Mouse (Mus musculus): ENCODE data around the gene Cnot3. TPM values are rescaled to one million over a fixed set of nuclear protein-coding genes. Genes with fewer than 3 reads are reported as not detected.
"Not testable (repeated sequence)": the region's sequence is repeated elsewhere in the genome, so short reads cannot be mapped to it uniquely, and the experiment has no call there.

Cnot3 gene
- polyA plus RNA-seq, 1 experiment from 2014 or later: 50.9 TPM

DNA sequence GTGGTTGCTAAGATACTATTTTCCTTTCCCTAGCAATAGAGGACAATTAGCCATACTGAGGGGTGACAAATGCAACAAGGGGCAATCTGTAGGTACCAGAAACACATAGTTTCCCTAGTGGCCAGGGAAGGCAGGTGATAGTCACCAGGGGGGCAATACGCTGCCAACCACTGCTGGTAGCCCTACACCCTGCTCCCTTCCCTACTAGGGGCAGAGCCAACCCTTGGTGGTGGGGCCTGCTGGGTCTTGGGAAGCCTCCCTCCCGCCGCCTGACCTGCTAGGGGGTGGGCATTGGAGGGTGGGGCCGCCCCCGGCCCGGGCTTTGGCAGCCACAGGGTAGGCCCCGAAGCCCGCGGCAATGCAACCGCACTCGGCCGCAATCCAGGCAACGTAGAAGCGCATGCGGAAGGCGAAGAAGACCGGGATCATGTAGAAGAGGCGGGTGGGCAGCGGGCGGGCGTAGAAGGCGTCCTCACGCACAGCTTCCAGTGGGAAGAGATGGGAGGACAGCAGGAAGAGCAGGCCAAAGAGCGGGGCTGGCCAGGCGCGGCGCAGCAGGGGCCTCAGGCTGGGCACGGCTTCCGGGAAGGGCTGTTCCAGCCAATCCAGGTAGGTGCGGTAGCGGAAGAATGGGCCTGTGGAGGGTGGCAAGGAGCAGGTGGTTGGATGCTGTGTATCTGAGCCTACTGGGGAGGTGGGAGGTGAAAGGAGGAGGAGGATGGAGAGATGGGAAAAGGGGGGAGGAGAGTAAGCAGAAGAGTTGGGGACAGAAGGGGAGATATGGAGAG is 40.5 kb downstream of the Cnot3 start:
- no peak for ATAC-seq (ENCODE audit: low FRiP score)
- H3K4me2 ChIP-seq (replicated peaks; ENCODE audit: low read depth, low read length): no peak overlapping the region; the same call in 1 of the 2 replicates
- no peaks in the 10 kb centered on the region for H3K9me3 ChIP-seq (ENCODE audit: control insufficient read depth, low read length)
- no peak overlapping the region for H3K9ac ChIP-seq (ENCODE audit: low read depth, low read length)
- H3K27ac ChIP-seq (ENCODE audit: low read depth, low read length): no peak overlapping the region
- DNase-seq (ENCODE audit: low spot score): no peak
- WGBS: 80% methylated on average over 31 of the region's 31 CpGs
- H3K36me3 ChIP-seq (ENCODE audit: control insufficient read depth, insufficient read depth, low read length): 0 out of 2 replicates have a peak, but pooled peaks cover 3% of the 10 kb centered on the region
- H3K4me1 ChIP-seq (replicated peaks; ENCODE audit: control insufficient read depth, insufficient read depth, low read length): no peaks in the 10 kb centered on the region
- H3K27me3 ChIP-seq (ENCODE audit: control insufficient read depth, insufficient read depth, low read length): no peaks in the 10 kb centered on the region
- no peak overlapping the region for H3K4me3 ChIP-seq (ENCODE audit: low read depth, low read length)

DNA sequence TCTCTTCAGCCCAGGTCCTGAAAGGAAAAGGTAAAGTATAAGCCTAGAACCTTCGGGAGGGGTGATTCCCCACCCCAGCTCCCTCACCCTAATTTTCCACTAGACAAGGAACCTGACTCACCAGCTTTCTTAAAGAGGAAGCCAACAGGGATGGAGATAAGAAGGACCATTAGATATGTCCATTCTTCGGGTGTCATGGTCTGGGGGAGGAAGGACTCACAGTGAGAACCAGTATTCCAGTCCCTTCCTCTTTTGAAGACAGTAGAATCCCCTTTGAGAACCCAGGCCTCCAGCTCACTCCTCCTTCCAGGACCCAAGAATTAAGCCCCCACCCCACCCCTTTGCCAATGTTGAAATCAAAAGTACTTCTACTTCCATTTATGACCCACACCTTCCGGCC is 46.9 kb downstream of the Cnot3 start:
- H3K4me3 ChIP-seq (ENCODE audit: low read depth, low read length): peak overlapping the region; percentile 68
- WGBS: 39% methylated on average over 3 of the region's 3 CpGs
- DNase-seq (ENCODE audit: low spot score): no peak
- ATAC-seq (ENCODE audit: low FRiP score): no peak
- no peaks in the 10 kb centered on the region for H3K9me3 ChIP-seq (ENCODE audit: control insufficient read depth, low read length)
- H3K4me1 ChIP-seq (replicated peaks; ENCODE audit: control insufficient read depth, insufficient read depth, low read length): peaks cover 4% of the 10 kb centered on the region; the same call in 1 of the 2 replicates
- H3K27me3 ChIP-seq (ENCODE audit: control insufficient read depth, insufficient read depth, low read length): no peaks in the 10 kb centered on the region
- no peak overlapping the region for H3K27ac ChIP-seq (ENCODE audit: low read depth, low read length)
- H3K4me2 ChIP-seq (replicated peaks; ENCODE audit: low read depth, low read length): peak overlapping the region; percentile 83
- H3K36me3 ChIP-seq (ENCODE audit: control insufficient read depth, insufficient read depth, low read length): no peaks in the 10 kb centered on the region
- H3K9ac ChIP-seq (ENCODE audit: low read depth, low read length): peak overlapping the region; percentile 80

DNA sequence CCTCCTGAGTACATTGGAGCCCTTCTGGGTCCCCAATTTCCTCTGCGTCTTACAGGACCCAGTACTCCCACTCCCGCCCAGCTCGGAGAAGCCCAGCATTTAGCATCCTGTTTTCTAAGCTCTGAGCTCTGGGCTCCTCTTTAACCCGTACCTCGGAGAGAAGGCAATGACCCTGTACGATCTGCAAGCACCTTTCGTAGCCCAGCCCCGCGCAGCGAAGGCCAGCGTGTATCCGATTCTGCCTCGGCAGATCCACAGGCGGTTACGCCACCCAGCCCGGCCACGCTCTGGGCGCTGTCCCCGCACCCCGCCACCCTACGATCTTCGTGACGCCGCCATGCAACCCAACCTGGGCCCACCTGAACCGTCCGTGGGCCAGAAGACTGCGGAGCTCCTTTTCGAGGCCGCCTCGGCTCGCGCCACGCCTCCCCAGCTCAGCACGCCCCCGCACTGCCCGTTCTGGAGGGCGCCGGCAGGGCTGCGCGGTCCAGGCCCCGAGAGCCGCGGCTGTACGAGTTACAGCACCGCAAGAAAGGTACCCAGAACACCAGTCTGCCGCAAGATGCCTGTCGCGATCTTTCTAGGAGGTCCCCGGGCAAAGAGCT is 47.4 kb downstream of the Cnot3 start, which contains the start of gene Tsen34:
Gene Tsen34 (plus strand): TSS at position 482 of the 605 bp plus-strand sequence.
- H3K4me1 ChIP-seq (replicated peaks; ENCODE audit: control insufficient read depth, insufficient read depth, low read length): peaks cover 4% of the 10 kb centered on the region; the same call in 1 of the 2 replicates
- H3K4me3 ChIP-seq (ENCODE audit: low read depth, low read length): peak within 1 kb of the TSS; percentile 68
- under 1% methylated on average over 49 of the region's 49 CpGs for WGBS
- no peaks in the 10 kb centered on the region for H3K27me3 ChIP-seq (ENCODE audit: control insufficient read depth, insufficient read depth, low read length)
- peak within 1 kb of the TSS; percentile 84 for H3K27ac ChIP-seq (ENCODE audit: low read depth, low read length)
- H3K9me3 ChIP-seq (ENCODE audit: control insufficient read depth, low read length): no peaks in the 10 kb centered on the region
- ATAC-seq (ENCODE audit: low FRiP score) (no peak), DNase-seq (ENCODE audit: low spot score) (peak; percentile 56)
- no peaks in the 10 kb centered on the region for H3K36me3 ChIP-seq (ENCODE audit: control insufficient read depth, insufficient read depth, low read length)
- peak within 1 kb of the TSS; percentile 83 for H3K4me2 ChIP-seq (replicated peaks; ENCODE audit: low read depth, low read length)
- H3K9ac ChIP-seq (ENCODE audit: low read depth, low read length): peak within 1 kb of the TSS; percentile 80

DNA sequence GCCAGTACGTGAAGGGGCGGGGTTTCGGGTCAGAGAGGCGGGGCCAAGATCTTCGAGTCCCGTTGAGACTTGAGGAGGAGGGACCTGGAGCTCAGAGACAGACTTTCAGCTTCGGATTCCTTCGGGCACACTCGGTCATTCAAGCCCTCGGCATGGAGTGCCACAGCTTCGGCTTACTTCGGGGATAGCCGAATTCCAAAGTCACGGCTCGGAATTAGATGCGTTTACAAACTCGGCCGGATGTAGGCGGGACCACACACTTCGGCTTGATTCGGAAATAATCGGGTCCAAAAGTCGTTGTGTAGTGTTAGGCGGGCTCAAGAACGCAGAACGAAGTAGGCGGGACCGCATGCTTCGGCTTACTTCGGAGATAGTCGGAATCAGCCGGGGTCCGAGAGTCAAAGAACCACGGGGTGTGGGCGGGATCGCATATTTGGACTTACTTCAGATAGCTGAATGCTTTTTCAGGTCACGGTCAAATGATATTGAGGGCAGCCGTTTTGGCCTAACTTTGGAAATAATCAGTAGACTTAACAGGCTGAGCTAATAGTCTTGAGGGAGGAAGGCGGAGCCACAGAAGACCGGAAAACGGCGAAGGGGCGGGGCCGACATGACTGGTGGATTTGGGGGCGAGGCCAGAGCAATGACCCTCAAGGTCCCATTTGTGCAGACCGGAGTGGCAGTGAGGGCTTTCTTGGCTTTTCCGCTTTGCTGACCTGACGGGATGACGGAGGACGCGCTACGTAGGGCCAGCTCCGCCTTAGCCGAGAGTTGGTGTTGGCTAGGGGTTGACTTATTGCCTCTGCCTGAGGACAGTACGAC is 48.1 kb downstream of the Cnot3 start, which contains the start of gene Mboat7:
Gene Mboat7 (minus strand): TSS at position 537 of the 822 bp plus-strand sequence.
- H3K4me1 ChIP-seq (replicated peaks; ENCODE audit: control insufficient read depth, insufficient read depth, low read length): peaks cover 4% of the 10 kb centered on the region; the same call in 1 of the 2 replicates
- peak within 1 kb of the TSS; percentile 68 for H3K4me3 ChIP-seq (ENCODE audit: low read depth, low read length)
- H3K4me2 ChIP-seq (replicated peaks; ENCODE audit: low read depth, low read length): peak within 1 kb of the TSS; percentile 83
- under 1% methylated on average over 55 of the region's 55 CpGs for WGBS
- H3K9ac ChIP-seq (ENCODE audit: low read depth, low read length): peak within 1 kb of the TSS; percentile 80
- peak within 1 kb of the TSS; percentile 84 for H3K27ac ChIP-seq (ENCODE audit: low read depth, low read length)
- ATAC-seq (ENCODE audit: low FRiP score) (peak; percentile 91), DNase-seq (ENCODE audit: low spot score) (peak; percentile 96)
- H3K27me3 ChIP-seq (ENCODE audit: control insufficient read depth, insufficient read depth, low read length): no peaks in the 10 kb centered on the region
- no peaks in the 10 kb centered on the region for H3K9me3 ChIP-seq (ENCODE audit: control insufficient read depth, low read length)
- 0 out of 2 replicates have a peak, but pooled peaks cover 3% of the 10 kb centered on the region for H3K36me3 ChIP-seq (ENCODE audit: control insufficient read depth, insufficient read depth, low read length)

DNA sequence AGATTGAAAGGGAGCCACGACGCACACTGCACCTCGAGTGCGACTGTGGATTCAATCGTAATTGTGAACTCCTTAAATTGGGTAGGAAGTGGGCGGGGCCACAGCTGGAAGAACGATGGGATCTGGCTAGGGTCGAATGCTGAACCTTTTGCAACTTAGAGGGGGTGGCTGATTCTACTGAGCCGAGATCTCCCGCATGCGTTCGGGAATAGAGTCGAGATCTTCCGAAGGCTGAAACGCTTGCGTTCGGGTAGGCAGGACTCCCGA is 48.7 kb downstream of the Cnot3 start:
- WGBS: under 1% methylated on average over 18 of the region's 18 CpGs
- no peaks in the 10 kb centered on the region for H3K27me3 ChIP-seq (ENCODE audit: control insufficient read depth, insufficient read depth, low read length)
- peak overlapping the region; percentile 69 for H3K9ac ChIP-seq (ENCODE audit: low read depth, low read length)
- DNase-seq (ENCODE audit: low spot score): no peak
- peak overlapping the region; percentile 84 for H3K27ac ChIP-seq (ENCODE audit: low read depth, low read length)
- peak overlapping the region; percentile 68 for H3K4me3 ChIP-seq (ENCODE audit: low read depth, low read length)
- H3K4me1 ChIP-seq (replicated peaks; ENCODE audit: control insufficient read depth, insufficient read depth, low read length): peaks cover 4% of the 10 kb centered on the region; the same call in 1 of the 2 replicates
- H3K9me3 ChIP-seq (ENCODE audit: control insufficient read depth, low read length): no peaks in the 10 kb centered on the region
- 0 out of 2 replicates have a peak, but pooled peaks cover 6% of the 10 kb centered on the region for H3K36me3 ChIP-seq (ENCODE audit: control insufficient read depth, insufficient read depth, low read length)
- H3K4me2 ChIP-seq (replicated peaks; ENCODE audit: low read depth, low read length): peak overlapping the region; percentile 83
- ATAC-seq (ENCODE audit: low FRiP score): no peak

DNA sequence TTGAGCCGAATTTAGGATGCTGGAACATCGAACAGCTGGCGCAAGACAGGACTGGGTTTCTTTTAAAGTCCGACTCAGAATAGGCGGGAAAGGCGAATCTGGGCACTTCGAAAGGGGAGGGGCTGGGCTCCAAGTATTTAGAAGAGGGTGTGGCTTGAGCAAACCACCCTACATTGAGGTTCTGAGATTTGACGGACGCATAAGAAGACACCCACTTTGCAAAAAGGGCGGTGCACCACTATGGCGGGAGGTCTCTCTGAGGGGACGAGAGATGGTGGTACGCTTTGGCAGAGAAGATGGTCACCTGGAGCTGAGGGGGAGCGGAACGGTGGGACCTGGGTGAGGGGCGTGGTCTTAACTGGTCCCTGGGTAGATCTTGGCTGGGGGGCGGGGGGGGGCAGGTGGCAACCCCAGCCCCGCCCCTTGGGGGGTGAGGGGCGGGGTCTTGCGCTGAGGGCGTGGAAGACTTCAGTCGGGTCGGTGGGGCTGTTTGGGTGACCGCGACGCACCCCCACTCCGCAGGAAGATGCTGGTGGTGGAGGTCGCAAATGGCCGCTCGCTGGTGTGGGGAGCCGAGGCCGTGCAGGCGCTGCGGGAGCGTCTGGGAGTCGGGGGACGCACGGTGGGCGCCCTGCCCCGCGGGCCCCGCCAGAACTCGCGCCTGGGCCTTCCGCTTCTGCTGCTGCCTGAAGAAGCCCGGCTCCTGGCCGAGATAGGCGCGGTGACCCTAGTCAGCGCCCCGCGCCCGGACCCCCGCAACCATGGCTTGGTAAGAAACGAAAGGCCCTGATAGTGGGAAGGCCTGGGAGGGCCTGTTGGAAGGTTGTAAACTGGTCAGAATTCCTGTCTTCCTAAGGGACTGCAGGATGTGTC is 49.2 kb downstream of the Cnot3 start:
- H3K4me1 ChIP-seq (replicated peaks; ENCODE audit: control insufficient read depth, insufficient read depth, low read length): peaks cover 4% of the 10 kb centered on the region; the same call in 1 of the 2 replicates
- H3K4me2 ChIP-seq (replicated peaks; ENCODE audit: low read depth, low read length): peak overlapping the region; percentile 83
- peak overlapping the region; percentile 84 for H3K27ac ChIP-seq (ENCODE audit: low read depth, low read length)
- H3K9me3 ChIP-seq (ENCODE audit: control insufficient read depth, low read length): no peaks in the 10 kb centered on the region
- H3K27me3 ChIP-seq (ENCODE audit: control insufficient read depth, insufficient read depth, low read length): no peaks in the 10 kb centered on the region
- DNase-seq (ENCODE audit: low spot score) (peak; percentile 80), ATAC-seq (ENCODE audit: low FRiP score) (peak; percentile 48)
- peak overlapping the region; percentile 68 for H3K4me3 ChIP-seq (ENCODE audit: low read depth, low read length)
- H3K36me3 ChIP-seq (ENCODE audit: control insufficient read depth, insufficient read depth, low read length): 0 out of 2 replicates have a peak, but pooled peaks cover 6% of the 10 kb centered on the region
- WGBS: 0% methylated on average over 37 of the region's 55 CpGs
- peak overlapping the region; percentile 69 for H3K9ac ChIP-seq (ENCODE audit: low read depth, low read length)

DNA sequence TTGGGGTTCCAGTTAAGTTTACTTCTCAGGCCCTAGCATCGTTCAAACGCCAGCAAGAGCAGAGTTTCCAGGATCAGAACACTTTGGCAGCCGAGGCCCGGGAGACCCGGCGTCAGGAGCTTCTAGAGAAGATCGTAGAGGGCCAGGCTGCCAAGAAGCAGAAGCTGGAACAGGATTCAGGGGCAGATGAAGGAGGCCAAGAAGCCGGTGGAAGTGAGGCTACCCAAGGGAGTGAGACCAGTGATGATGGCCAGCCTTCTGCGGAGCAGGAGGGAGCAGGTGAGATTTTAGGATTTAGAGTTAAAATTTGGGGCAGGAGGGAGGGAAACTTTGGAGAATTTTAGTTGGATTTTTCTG is 49.9 kb downstream of the Cnot3 start:
- not testable (repeated sequence) for H3K4me1 ChIP-seq (replicated peaks; ENCODE audit: control insufficient read depth, insufficient read depth, low read length); ATAC-seq (ENCODE audit: low FRiP score); H3K9me3 ChIP-seq (ENCODE audit: control insufficient read depth, low read length); DNase-seq (ENCODE audit: low spot score); H3K36me3 ChIP-seq (ENCODE audit: control insufficient read depth, insufficient read depth, low read length); H3K27me3 ChIP-seq (ENCODE audit: control insufficient read depth, insufficient read depth, low read length)
- WGBS: 9% methylated on average over 9 of the region's 9 CpGs
- Histone ChIP-seq H3K27ac (ENCODE audit: low read depth, low read length) (peak overlapping the region; percentile 84; the same call in 1 of the 2 replicates), H3K4me2 (replicated peaks; ENCODE audit: low read depth, low read length) (peak overlapping the region; percentile 83), H3K4me3 (ENCODE audit: low read depth, low read length) (peak overlapping the region; percentile 68), H3K9ac (ENCODE audit: low read depth, low read length) (peak overlapping the region; percentile 69)

DNA sequence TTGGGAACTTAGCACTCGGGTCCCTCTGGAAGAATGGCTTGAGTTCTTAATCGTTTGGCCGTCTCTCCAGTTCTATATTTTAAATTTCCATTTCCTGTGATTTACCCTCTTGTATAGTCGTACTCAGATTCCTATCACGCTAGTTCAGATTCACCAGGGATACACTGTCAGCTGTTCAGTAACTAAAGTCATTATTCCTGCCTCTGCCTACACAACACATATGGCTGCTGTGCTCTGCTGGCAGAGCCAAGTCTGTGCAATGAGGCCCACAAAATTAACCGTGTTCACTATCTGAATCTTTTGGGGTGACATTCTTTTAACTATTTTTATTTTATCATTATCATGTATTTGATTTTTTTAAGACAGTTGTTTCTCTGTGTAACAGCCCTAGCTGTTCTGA is 53.4 kb downstream of the Cnot3 start:
- Histone ChIP-seq H3K4me1 (replicated peaks; ENCODE audit: control insufficient read depth, insufficient read depth, low read length) (no peaks in the 10 kb centered on the region), H3K27ac (ENCODE audit: low read depth, low read length) (no peak overlapping the region), H3K36me3 (ENCODE audit: control insufficient read depth, insufficient read depth, low read length) (0 out of 2 replicates have a peak, but pooled peaks cover 8% of the 10 kb centered on the region), H3K9ac (ENCODE audit: low read depth, low read length) (no peak overlapping the region), H3K4me3 (ENCODE audit: low read depth, low read length) (no peak overlapping the region), H3K4me2 (replicated peaks; ENCODE audit: low read depth, low read length) (no peak overlapping the region), H3K27me3 (ENCODE audit: control insufficient read depth, insufficient read depth, low read length) (no peaks in the 10 kb centered on the region), H3K9me3 (ENCODE audit: control insufficient read depth, low read length) (no peaks in the 10 kb centered on the region)
- ATAC-seq (ENCODE audit: low FRiP score) (no peak), DNase-seq (ENCODE audit: low spot score) (no peak)
- WGBS: 96% methylated on average over 6 of the region's 6 CpGs
